Mouse (Mus musculus): Measurements from ENCODE around the gene Abca4.

DNA sequence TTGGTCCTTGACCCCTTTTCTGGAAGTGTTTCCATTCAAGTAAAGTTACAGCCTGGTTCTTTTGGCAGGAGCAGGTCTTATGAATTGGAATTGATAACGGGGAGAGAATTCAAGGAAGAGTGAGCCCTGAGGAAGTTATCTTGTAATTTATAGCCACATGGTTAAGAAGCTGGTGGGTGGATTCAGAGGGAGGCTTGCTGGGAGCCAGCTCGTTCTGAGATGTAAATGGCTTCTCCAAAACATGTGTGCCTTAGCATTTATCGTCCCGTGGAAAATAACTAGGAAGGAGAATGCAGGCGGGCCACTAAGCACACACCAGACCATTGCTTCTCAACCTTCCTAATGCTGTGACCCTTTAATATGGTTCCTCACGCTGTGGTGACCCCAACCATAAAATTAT is 34.9 kb downstream of the Abca4 start:
- TF ChIP-seq CTCF (IDR thresholded peaks at IDR 0.05; ENCODE audit: control insufficient read depth, insufficient read depth, insufficient replicate concordance, low read depth, low read length) (no peak), POLR2A (IDR thresholded peaks at IDR 0.05; ENCODE audit: control insufficient read depth, low read depth, low read length) (no peak)
